Mouse (Mus musculus): ENCODE measurements around the gene Nbea. TPM values are rescaled to one million over a fixed set of nuclear protein-coding genes. Genes with fewer than 3 reads are reported as not detected.

Nbea gene
- polyA plus RNA-seq, 1 experiment from 2014 or later, result 15.7 TPM

DNA sequence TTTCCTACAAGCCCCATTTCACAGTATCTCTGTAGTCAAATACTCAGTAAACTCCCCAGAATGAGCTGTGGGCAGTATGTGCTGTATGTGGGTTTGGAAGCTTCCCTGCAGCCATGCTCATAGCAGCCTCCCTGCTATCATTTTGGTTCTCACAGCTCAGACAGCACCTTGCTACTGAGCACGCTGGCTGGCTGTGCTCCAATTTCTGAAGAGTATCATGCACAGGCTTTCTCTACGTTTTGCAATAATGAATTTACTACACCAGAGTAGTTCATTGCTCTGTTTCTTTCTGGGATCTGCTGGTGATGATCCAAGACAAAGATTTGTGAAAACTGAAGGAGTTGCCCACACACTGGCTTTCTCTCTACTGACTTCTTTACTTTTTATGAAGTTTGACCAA is 505.8 kb downstream of the Nbea start:
- no peak overlapping the region for H3K27ac ChIP-seq (replicated peaks in 1 of 2; ENCODE audit: control insufficient read depth in 1 of 2, insufficient read depth in 1 of 2, low read depth in 2 of 2, low read length in 2 of 2)
- ATAC-seq (ENCODE audit: insufficient number of reproducible peaks, insufficient read depth, low FRiP score, low read depth), result no peak
- H3K4me1 ChIP-seq (ENCODE audit: control insufficient read depth in 2 of 2, insufficient read depth in 2 of 2, low read length in 2 of 2), result peaks cover 2 to 30% of the 10 kb centered on the region in 2 experiments; a peak in 2 of 4 replicates
- WGBS, result 27% methylated on average over 2 of the region's 2 CpGs
- no peaks in the 10 kb centered on the region for H3K9me3 ChIP-seq (ENCODE audit: control insufficient read depth, low read length)
- H3K36me3 ChIP-seq (ENCODE audit: control insufficient read depth, insufficient read depth, low read length), result no peaks in the 10 kb centered on the region
- H3K4me3 ChIP-seq (ENCODE audit: control insufficient read depth in 1 of 2, insufficient read depth in 1 of 2, low read depth in 1 of 2, low read length in 2 of 2), result no peak overlapping the region
- H3K4me2 ChIP-seq (ENCODE audit: low read length), result no peak overlapping the region
- H3K9ac ChIP-seq (ENCODE audit: low read length), result no peak overlapping the region
- no peaks in the 10 kb centered on the region for H3K27me3 ChIP-seq (ENCODE audit: control insufficient read depth, insufficient read depth, low read length)

DNA sequence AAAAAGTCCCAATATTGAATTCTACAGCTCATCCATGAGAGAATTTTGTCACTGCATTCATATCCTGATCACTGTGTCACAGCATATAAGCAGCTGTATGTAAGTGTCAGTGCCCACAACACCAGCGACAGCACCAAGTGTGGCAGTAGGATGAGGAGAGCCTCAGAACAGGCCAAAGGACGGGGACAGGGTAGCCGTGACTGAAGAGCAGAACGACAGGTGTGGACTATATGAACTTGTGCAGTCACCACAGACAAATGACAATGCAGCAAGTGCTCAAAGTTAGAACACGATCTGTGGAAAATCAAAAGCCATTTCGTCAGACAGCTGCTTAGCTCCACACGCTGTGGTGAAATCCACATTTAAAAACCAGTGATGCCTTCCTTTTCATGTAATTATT is 509.3 kb downstream of the Nbea start:
- H3K9me3 ChIP-seq (ENCODE audit: control insufficient read depth, low read length), result no peaks in the 10 kb centered on the region
- 71% methylated on average over 7 of the region's 7 CpGs for WGBS
- no peak overlapping the region for H3K9ac ChIP-seq (ENCODE audit: low read length)
- no peak overlapping the region for H3K4me2 ChIP-seq (ENCODE audit: low read length)
- H3K36me3 ChIP-seq (ENCODE audit: control insufficient read depth, insufficient read depth, low read length), result no peaks in the 10 kb centered on the region
- peaks cover 2 to 30% of the 10 kb centered on the region in 2 experiments; a peak in 2 of 4 replicates for H3K4me1 ChIP-seq (ENCODE audit: control insufficient read depth in 2 of 2, insufficient read depth in 2 of 2, low read length in 2 of 2)
- no peak for ATAC-seq (ENCODE audit: insufficient number of reproducible peaks, insufficient read depth, low FRiP score, low read depth)
- no peak overlapping the region for H3K4me3 ChIP-seq (ENCODE audit: control insufficient read depth in 1 of 2, insufficient read depth in 1 of 2, low read depth in 1 of 2, low read length in 2 of 2)
- no peak overlapping the region for H3K27ac ChIP-seq (replicated peaks in 1 of 2; ENCODE audit: control insufficient read depth in 1 of 2, insufficient read depth in 1 of 2, low read depth in 2 of 2, low read length in 2 of 2)
- H3K27me3 ChIP-seq (ENCODE audit: control insufficient read depth, insufficient read depth, low read length), result no peaks in the 10 kb centered on the region

DNA sequence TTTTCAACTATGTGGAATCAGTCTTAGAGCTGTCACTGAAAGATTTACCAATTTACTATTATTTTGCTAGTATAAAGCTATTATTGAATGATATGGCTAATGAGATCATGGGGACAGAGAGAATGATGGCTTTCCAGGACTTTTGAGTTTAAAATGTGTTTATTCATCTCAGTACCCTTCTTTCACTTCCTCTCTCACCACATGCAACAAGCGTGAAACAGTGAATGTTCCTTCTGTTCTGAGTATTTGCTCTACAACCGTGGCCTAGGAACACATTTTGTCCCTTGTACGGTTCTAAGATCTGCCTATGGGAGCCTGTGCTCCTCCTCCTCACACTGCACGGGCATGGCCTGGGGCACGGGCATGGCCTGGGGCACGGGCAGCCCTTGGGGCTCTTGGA is 516.5 kb downstream of the Nbea start:
- WGBS, result 81% methylated on average over 6 of the region's 6 CpGs
- Histone ChIP-seq H3K27me3 (ENCODE audit: control insufficient read depth, insufficient read depth, low read length) (no peaks in the 10 kb centered on the region), H3K4me3 (ENCODE audit: control insufficient read depth in 1 of 2, insufficient read depth in 1 of 2, low read depth in 1 of 2, low read length in 2 of 2) (no peak overlapping the region), H3K27ac (replicated peaks in 1 of 2; ENCODE audit: control insufficient read depth in 1 of 2, insufficient read depth in 1 of 2, low read depth in 2 of 2, low read length in 2 of 2) (no peak overlapping the region), H3K4me2 (ENCODE audit: low read length) (no peak overlapping the region), H3K4me1 (ENCODE audit: control insufficient read depth in 2 of 2, insufficient read depth in 2 of 2, low read length in 2 of 2) (no peaks in the 10 kb centered on the region), H3K36me3 (ENCODE audit: control insufficient read depth, insufficient read depth, low read length) (no peaks in the 10 kb centered on the region), H3K9me3 (ENCODE audit: control insufficient read depth, low read length) (no peaks in the 10 kb centered on the region), H3K9ac (ENCODE audit: low read length) (no peak overlapping the region)
- no peak for ATAC-seq (ENCODE audit: insufficient number of reproducible peaks, insufficient read depth, low FRiP score, low read depth)

DNA sequence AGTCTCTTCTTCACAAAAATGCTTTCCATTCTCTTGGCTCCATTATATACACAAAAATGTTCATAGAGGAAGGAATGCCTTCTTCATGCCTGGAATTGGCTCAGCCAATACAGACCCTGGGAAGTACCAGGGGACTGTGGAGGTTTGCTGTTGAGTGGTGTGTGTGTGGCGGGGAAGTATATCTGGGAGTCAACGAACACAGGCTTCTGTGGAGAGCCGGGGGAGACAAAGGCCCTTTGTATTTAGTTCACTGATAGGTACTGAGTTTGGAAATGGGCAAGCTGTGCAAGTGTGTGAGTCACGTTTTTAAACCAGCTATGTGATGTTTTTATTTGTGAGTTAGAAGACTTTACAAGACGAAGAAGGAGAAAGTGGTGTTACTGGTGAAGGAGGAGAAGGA is 517.6 kb downstream of the Nbea start:
- no peak for ATAC-seq (ENCODE audit: insufficient number of reproducible peaks, insufficient read depth, low FRiP score, low read depth)
- no peaks in the 10 kb centered on the region for H3K9me3 ChIP-seq (ENCODE audit: control insufficient read depth, low read length)

DNA sequence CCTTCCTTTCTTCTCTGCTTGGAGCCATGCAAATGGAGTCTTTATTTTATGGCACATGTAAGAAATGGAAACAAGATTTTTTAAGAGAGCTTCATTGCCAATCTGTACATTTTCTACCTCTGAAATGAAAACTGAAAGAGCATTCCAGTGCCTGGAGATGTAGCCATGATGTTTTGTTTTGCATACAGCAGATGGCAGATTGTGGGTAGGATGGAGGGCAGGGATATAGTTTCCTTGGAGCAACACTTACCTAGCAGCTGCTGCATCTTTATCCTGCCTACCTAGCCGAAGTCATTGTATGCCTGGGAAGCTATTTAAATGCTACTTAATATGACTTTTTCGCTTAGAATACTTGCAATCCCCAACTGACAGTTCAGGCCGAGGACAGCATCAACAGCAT is 518.8 kb downstream of the Nbea start:
- no peaks in the 10 kb centered on the region for H3K27me3 ChIP-seq (ENCODE audit: control insufficient read depth, insufficient read depth, low read length)
- WGBS, result 84% methylated on average over 3 of the region's 3 CpGs

More for the DNA sequence above, 517.6 kb downstream of the Nbea start:
- Histone ChIP-seq H3K4me3 (ENCODE audit: control insufficient read depth in 1 of 2, insufficient read depth in 1 of 2, low read depth in 1 of 2, low read length in 2 of 2) (no peak overlapping the region), H3K27me3 (ENCODE audit: control insufficient read depth, insufficient read depth, low read length) (no peaks in the 10 kb centered on the region), H3K9ac (ENCODE audit: low read length) (no peak overlapping the region), H3K4me1 (ENCODE audit: control insufficient read depth in 2 of 2, insufficient read depth in 2 of 2, low read length in 2 of 2) (no peaks in the 10 kb centered on the region), H3K36me3 (ENCODE audit: control insufficient read depth, insufficient read depth, low read length) (no peaks in the 10 kb centered on the region), H3K4me2 (ENCODE audit: low read length) (no peak overlapping the region), H3K27ac (replicated peaks in 1 of 2; ENCODE audit: control insufficient read depth in 1 of 2, insufficient read depth in 1 of 2, low read depth in 2 of 2, low read length in 2 of 2) (no peak overlapping the region)
- 54% methylated on average over 5 of the region's 5 CpGs for whole genome bisulfite sequencing

DNA sequence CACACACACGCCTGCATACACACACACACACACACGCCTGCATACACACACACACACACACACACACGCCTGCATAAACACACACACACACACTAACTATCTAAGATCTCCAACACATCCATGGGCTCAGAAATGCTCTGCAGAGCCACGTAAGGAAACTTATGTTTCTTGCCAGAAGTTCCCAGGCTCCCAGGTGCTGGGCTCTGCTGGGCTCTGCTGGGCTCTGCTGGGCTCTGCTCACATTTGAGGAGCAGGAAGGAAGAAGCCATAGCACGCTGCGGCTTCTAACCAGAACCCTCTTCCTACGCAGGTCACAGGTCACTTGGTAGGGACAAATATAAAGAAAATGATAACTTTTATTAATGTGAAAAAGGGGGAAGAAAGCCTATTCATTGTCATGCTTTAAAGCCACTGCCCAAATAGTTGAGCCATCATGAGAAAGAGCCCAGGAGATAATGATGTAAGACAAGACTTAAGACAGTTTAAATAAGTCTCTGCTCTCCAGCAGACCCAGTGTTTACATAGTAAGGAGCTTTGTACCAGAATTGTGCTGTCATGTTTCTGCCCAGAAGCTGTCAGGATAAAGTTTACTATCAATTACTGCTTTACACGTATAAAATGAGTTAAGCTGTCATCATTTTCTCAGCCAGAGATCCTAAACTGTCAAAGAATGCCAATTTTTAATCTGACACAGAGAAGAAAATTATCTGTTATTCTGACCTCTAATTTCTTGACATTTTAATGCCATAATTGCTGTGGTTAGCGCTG is 521.6 kb downstream of the Nbea start:
- Histone ChIP-seq H3K27ac (replicated peaks in 1 of 2; ENCODE audit: control insufficient read depth in 1 of 2, insufficient read depth in 1 of 2, low read depth in 2 of 2, low read length in 2 of 2) (no peak overlapping the region), H3K9me3 (ENCODE audit: control insufficient read depth, low read length) (no peaks in the 10 kb centered on the region), H3K4me3 (ENCODE audit: control insufficient read depth in 1 of 2, insufficient read depth in 1 of 2, low read depth in 1 of 2, low read length in 2 of 2) (no peak overlapping the region), H3K4me2 (ENCODE audit: low read length) (no peak overlapping the region), H3K36me3 (ENCODE audit: control insufficient read depth, insufficient read depth, low read length) (no peaks in the 10 kb centered on the region), H3K9ac (ENCODE audit: low read length) (no peak overlapping the region), H3K4me1 (ENCODE audit: control insufficient read depth in 2 of 2, insufficient read depth in 2 of 2, low read length in 2 of 2) (no peaks in the 10 kb centered on the region), H3K27me3 (ENCODE audit: control insufficient read depth, insufficient read depth, low read length) (no peaks in the 10 kb centered on the region)
- ATAC-seq (ENCODE audit: insufficient number of reproducible peaks, insufficient read depth, low FRiP score, low read depth), result no peak
- WGBS, result 63% methylated on average over 7 of the region's 9 CpGs

More for the DNA sequence above, 518.8 kb downstream of the Nbea start:
- H3K36me3 ChIP-seq (ENCODE audit: control insufficient read depth, insufficient read depth, low read length), result no peaks in the 10 kb centered on the region
- no peak overlapping the region for H3K27ac ChIP-seq (replicated peaks in 1 of 2; ENCODE audit: control insufficient read depth in 1 of 2, insufficient read depth in 1 of 2, low read depth in 2 of 2, low read length in 2 of 2)
- H3K9ac ChIP-seq (ENCODE audit: low read length), result no peak overlapping the region
- no peak overlapping the region for H3K4me2 ChIP-seq (ENCODE audit: low read length)
- ATAC-seq (ENCODE audit: insufficient number of reproducible peaks, insufficient read depth, low FRiP score, low read depth), result no peak
- H3K4me3 ChIP-seq (ENCODE audit: control insufficient read depth in 1 of 2, insufficient read depth in 1 of 2, low read depth in 1 of 2, low read length in 2 of 2), result no peak overlapping the region
- no peaks in the 10 kb centered on the region for H3K9me3 ChIP-seq (ENCODE audit: control insufficient read depth, low read length)
- no peaks in the 10 kb centered on the region for H3K4me1 ChIP-seq (ENCODE audit: control insufficient read depth in 2 of 2, insufficient read depth in 2 of 2, low read length in 2 of 2)

DNA sequence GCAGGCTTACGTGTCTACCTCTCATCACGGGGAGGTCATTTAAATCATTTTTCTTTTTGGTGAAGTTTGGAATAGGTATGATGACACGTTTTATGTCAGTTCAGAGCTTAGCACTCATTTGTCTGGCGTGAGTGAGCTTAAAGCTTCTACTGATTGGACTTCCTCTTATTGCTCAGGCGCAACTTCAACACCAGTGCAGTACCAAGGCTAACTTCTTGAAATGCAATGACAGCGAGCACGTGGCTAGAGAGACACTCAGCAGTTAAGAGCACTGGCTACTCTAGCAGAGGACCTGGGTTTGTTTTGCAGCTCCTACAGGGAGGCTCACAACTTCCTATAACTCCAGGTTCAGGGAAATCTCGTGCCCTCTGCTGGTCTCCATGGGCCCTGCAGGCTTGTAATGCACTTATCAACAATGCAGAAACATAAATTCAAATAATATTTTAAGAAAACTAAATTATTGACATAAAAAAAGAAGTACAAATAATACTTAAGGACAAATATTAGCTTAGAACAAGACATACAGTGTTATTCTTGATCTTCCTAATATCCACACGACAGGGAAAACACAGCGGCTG is 523.2 kb downstream of the Nbea start:
- Histone ChIP-seq H3K4me1 (ENCODE audit: control insufficient read depth in 2 of 2, insufficient read depth in 2 of 2, low read length in 2 of 2) (no peaks in the 10 kb centered on the region), H3K27me3 (ENCODE audit: control insufficient read depth, insufficient read depth, low read length) (no peaks in the 10 kb centered on the region), H3K9me3 (ENCODE audit: control insufficient read depth, low read length) (no peaks in the 10 kb centered on the region), H3K36me3 (ENCODE audit: control insufficient read depth, insufficient read depth, low read length) (no peaks in the 10 kb centered on the region), H3K27ac (replicated peaks in 1 of 2; ENCODE audit: control insufficient read depth in 1 of 2, insufficient read depth in 1 of 2, low read depth in 2 of 2, low read length in 2 of 2) (no peak overlapping the region), H3K9ac (ENCODE audit: low read length) (no peak overlapping the region), H3K4me2 (ENCODE audit: low read length) (no peak overlapping the region), H3K4me3 (ENCODE audit: control insufficient read depth in 1 of 2, insufficient read depth in 1 of 2, low read depth in 1 of 2, low read length in 2 of 2) (no peak overlapping the region)
- ATAC-seq (ENCODE audit: insufficient number of reproducible peaks, insufficient read depth, low FRiP score, low read depth), result no peak
- WGBS, result 83% methylated on average over 10 of the region's 10 CpGs
